7 mouse cellular contexts compared by ENCODE assay signal in the genomic region with DNA sequence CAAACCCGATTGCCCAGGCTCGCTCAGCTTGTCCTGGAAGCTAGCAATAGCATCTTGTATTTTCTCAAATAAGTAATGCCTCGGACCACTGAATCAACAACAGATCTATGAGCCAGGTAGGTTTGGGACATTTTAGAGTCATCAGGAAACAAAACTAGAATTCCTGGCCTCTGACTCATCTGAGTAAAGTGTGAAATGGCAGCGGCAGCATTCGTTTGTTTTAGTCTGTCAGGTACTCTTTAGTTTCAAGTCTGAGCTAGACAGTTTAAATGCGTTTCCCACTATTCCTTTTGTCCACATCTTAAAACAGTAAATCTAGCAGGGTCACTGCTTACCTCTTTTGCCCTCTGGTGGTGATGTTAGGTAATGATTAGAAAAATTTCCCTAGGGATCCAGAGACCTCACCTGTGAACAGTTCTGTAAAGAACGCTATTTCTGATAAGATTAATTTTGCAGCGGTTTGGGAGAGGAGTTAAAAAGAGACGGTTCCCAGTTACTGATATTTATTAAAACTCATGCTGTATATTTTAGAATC. TPM values are rescaled to one million over a fixed set of nuclear protein-coding genes. Genes with fewer than 3 reads are reported as not detected.
DNase-seq lines count a peak whose midpoint lies in the region; ATAC-seq and TF ChIP-seq lines count a peak whose summit lies in the region.

No protein-coding gene starts in this region.

- no peaks in the 10 kb centered on the region for H3K4me1 ChIP-seq in ES-Bruce4 (ENCODE audit: control insufficient read depth, insufficient read depth, low read length)
- peaks cover 30% of the 10 kb centered on the region for H3K4me1 ChIP-seq in embryonic facial prominence, embryonic 10.5 days
- H3K4me1 ChIP-seq in hindbrain, embryonic 14.5 days (replicated peaks; ENCODE audit: control insufficient read depth, insufficient read depth, low read length) = peaks cover 24% of the 10 kb centered on the region
- H3K4me1 ChIP-seq in liver, embryonic 15.5 days (replicated peaks) = peaks cover 38% of the 10 kb centered on the region
- H3K4me1 ChIP-seq in neural tube, embryonic 15.5 days = peaks cover 33% of the 10 kb centered on the region

- H3K9ac ChIP-seq in ES-Bruce4 (ENCODE audit: low read depth, poor library complexity, severe bottlenecking) = peak overlapping the region; percentile 97
- H3K9ac ChIP-seq in hindbrain, embryonic 14.5 days = peak overlapping the region; percentile 94
- H3K9ac ChIP-seq in liver, embryonic 15.5 days = peak overlapping the region; percentile 100
- peak overlapping the region; percentile 96 for H3K9ac ChIP-seq in neural tube, embryonic 15.5 days (replicated peaks)

- H3K4me3 ChIP-seq in ES-Bruce4 (ENCODE audit: low read depth, low read length) = peak overlapping the region; percentile 38
- peak overlapping the region; percentile 99 for H3K4me3 ChIP-seq in embryonic facial prominence, embryonic 10.5 days
- peak overlapping the region; percentile 99 for H3K4me3 ChIP-seq in hindbrain, embryonic 14.5 days (replicated peaks; ENCODE audit: low read length)
- peak overlapping the region; percentile 98 for H3K4me3 ChIP-seq in liver, embryonic 15.5 days (replicated peaks)
- H3K4me3 ChIP-seq in neural tube, embryonic 15.5 days (replicated peaks) = peak overlapping the region; percentile 98

- TF ChIP-seq CTCF in ES-Bruce4 (IDR thresholded peaks at IDR 0.05; ENCODE audit: low read depth, low read length) = no peak

- 25% methylated on average over 9 of the region's 9 CpGs for WGBS in embryonic facial prominence, embryonic 10.5 days
- 16% methylated on average over 9 of the region's 9 CpGs for WGBS in hindbrain, embryonic 14.5 days
- WGBS in liver, embryonic 15.5 days (ENCODE audit: insufficient replicate concordance) = 8% methylated on average over 9 of the region's 9 CpGs
- WGBS in neural tube, embryonic 15.5 days = 14% methylated on average over 9 of the region's 9 CpGs

- H3K27me3 ChIP-seq in ES-Bruce4 (ENCODE audit: control insufficient read depth, insufficient read depth, low read length, poor library complexity, severe bottlenecking) = no peaks in the 10 kb centered on the region
- H3K27me3 ChIP-seq in embryonic facial prominence, embryonic 10.5 days (replicated peaks; ENCODE audit: low read depth, poor library complexity, severe bottlenecking) = no peaks in the 10 kb centered on the region
- no peaks in the 10 kb centered on the region for H3K27me3 ChIP-seq in hindbrain, embryonic 14.5 days (ENCODE audit: control insufficient read depth, insufficient read depth, low read length)
- no peaks in the 10 kb centered on the region for H3K27me3 ChIP-seq in liver, embryonic 15.5 days
- H3K27me3 ChIP-seq in neural tube, embryonic 15.5 days (replicated peaks) = no peaks in the 10 kb centered on the region

- H3K9me3 ChIP-seq in ES-Bruce4 (replicated peaks; ENCODE audit: control insufficient read depth, insufficient read depth, low read length, poor library complexity, severe bottlenecking) = no peaks in the 10 kb centered on the region
- no peaks in the 10 kb centered on the region for H3K9me3 ChIP-seq in embryonic facial prominence, embryonic 10.5 days
- no peaks in the 10 kb centered on the region for H3K9me3 ChIP-seq in hindbrain, embryonic 14.5 days (ENCODE audit: control insufficient read depth, low read length)
- no peaks in the 10 kb centered on the region for H3K9me3 ChIP-seq in liver, embryonic 15.5 days (replicated peaks)
- no peaks in the 10 kb centered on the region for H3K9me3 ChIP-seq in neural tube, embryonic 15.5 days (replicated peaks)

- H3K27ac ChIP-seq in ES-Bruce4 (ENCODE audit: insufficient read depth, low read length) = no peak overlapping the region
- 0 out of 2 replicates have a peak overlapping the region, but pooled peaks have one; percentile 48 for H3K27ac ChIP-seq in embryonic facial prominence, embryonic 10.5 days (replicated peaks)
- H3K27ac ChIP-seq in hindbrain, embryonic 14.5 days = no peak overlapping the region
- peak overlapping the region; percentile 99 for H3K27ac ChIP-seq in liver, embryonic 15.5 days (replicated peaks)
- H3K27ac ChIP-seq in neural tube, embryonic 15.5 days (replicated peaks) = no peak overlapping the region

- TF ChIP-seq EP300 in ES-Bruce4 (IDR thresholded peaks at IDR 0.05; ENCODE audit: insufficient read depth, low read depth, low read length) = no peak

- DNase-seq in B cell, adult 2 months = peak; percentile 35 to 48
- peak; percentile 14 for DNase-seq in embryonic facial prominence, embryonic 10.5 days (ENCODE audit: low spot score)
- DNase-seq in hindbrain, embryonic 14.5 days (ENCODE audit: low spot score) = peak; percentile 86
- DNase-seq in frontal cortex, postnatal 14 days (ENCODE audit: low spot score in 2 of 2) = no peak

- peaks cover 25% of the 10 kb centered on the region for H3K36me3 ChIP-seq in ES-Bruce4 (ENCODE audit: control insufficient read depth, insufficient read depth, low read length, poor library complexity, severe bottlenecking)
- peaks cover 41% of the 10 kb centered on the region for H3K36me3 ChIP-seq in embryonic facial prominence, embryonic 10.5 days (replicated peaks)
- H3K36me3 ChIP-seq in hindbrain, embryonic 14.5 days (replicated peaks; ENCODE audit: control insufficient read depth, insufficient read depth) = peaks cover 28% of the 10 kb centered on the region
- H3K36me3 ChIP-seq in liver, embryonic 15.5 days (replicated peaks) = peaks cover 34% of the 10 kb centered on the region
- H3K36me3 ChIP-seq in neural tube, embryonic 15.5 days = peaks cover 26% of the 10 kb centered on the region

- peak overlapping the region; percentile 97 for H3K4me2 ChIP-seq in hindbrain, embryonic 14.5 days (replicated peaks)
- H3K4me2 ChIP-seq in liver, embryonic 15.5 days = peak overlapping the region; percentile 77
- H3K4me2 ChIP-seq in neural tube, embryonic 15.5 days = peak overlapping the region; percentile 76

- no peak for TF ChIP-seq POLR2A in ES-Bruce4 (IDR thresholded peaks at IDR 0.05; ENCODE audit: insufficient read depth, low read length)

- no peak for ATAC-seq in hindbrain, embryonic 14.5 days (ENCODE audit: low FRiP score)
- no peak for ATAC-seq in liver, embryonic 15.5 days (ENCODE audit: insufficient read depth)
- ATAC-seq in neural tube, embryonic 15.5 days (ENCODE audit: low FRiP score) = no peak

RNA-seq across cellular contexts. Expression of gene Nup50, which starts 1.6 kb away (rescaled TPM):
- polyA plus RNA-seq in ES-Bruce4 (2011; ENCODE audit: insufficient read depth, insufficient read length, low read depth, missing spikeins) = 67.3 and 69.8 TPM in 2 replicates
- polyA plus RNA-seq in embryonic facial prominence, embryonic 10.5 days (2016; fragmentation: Nextera tagmentation; extraction: Ambion mirVana) = 70.9 and 71.8 TPM in 2 replicates
- polyA plus RNA-seq in hindbrain, embryonic 14.5 days (2014; fragmentation: Nextera tagmentation; extraction: Ambion mirVana) = 24.2 and 25.3 TPM in 2 replicates
- polyA plus RNA-seq in liver, embryonic 15.5 days (2015; fragmentation: Nextera tagmentation; extraction: Ambion mirVana) = 23.5 and 25.4 TPM in 2 replicates
- polyA plus RNA-seq in neural tube, embryonic 15.5 days (2015; fragmentation: Nextera tagmentation; extraction: Ambion mirVana) = 21.5 and 27.5 TPM in 2 replicates

RNA-seq across cellular contexts. Expression of gene Gm29666, which starts 5.0 kb away (rescaled TPM):
- 1.1 and 1.2 TPM in 2 replicates for polyA plus RNA-seq in ES-Bruce4 (2011; ENCODE audit: insufficient read depth, insufficient read length, low read depth, missing spikeins)
- 1.1 TPM in 2 replicates for polyA plus RNA-seq in embryonic facial prominence, embryonic 10.5 days (2016; fragmentation: Nextera tagmentation; extraction: Ambion mirVana)
- polyA plus RNA-seq in hindbrain, embryonic 14.5 days (2014; fragmentation: Nextera tagmentation; extraction: Ambion mirVana) = 0.74 and 0.83 TPM in 2 replicates
- polyA plus RNA-seq in liver, embryonic 15.5 days (2015; fragmentation: Nextera tagmentation; extraction: Ambion mirVana) = 0.29 and 0.37 TPM in 2 replicates
- 1.1 TPM in 2 replicates for polyA plus RNA-seq in neural tube, embryonic 15.5 days (2015; fragmentation: Nextera tagmentation; extraction: Ambion mirVana)

Comparison
In these comparisons a context has a peak if more than half of its experiments do, and no peak if none do; other contexts are left out.
1. DNase-seq: peak in B cell, adult 2 months (2 of 2), embryonic facial prominence, embryonic 10.5 days (single experiment) and hindbrain, embryonic 14.5 days (single experiment); none in frontal cortex, postnatal 14 days (0 of 2).
2. H3K27ac ChIP-seq: peak in embryonic facial prominence, embryonic 10.5 days (single experiment) and liver, embryonic 15.5 days (single experiment); none in ES-Bruce4 (single experiment), hindbrain, embryonic 14.5 days (single experiment) and neural tube, embryonic 15.5 days (single experiment).
3. H3K4me3 ChIP-seq: peak in every context shown above with its lines; median percentile 99 in embryonic facial prominence, embryonic 10.5 days; 99 in hindbrain, embryonic 14.5 days; 98 in liver, embryonic 15.5 days; 98 in neural tube, embryonic 15.5 days; 38 in ES-Bruce4.
4. Peak in every context shown above with its lines, with median percentiles within 50 percentile points of each other: H3K9ac ChIP-seq and H3K4me2 ChIP-seq.